Mouse (Mus musculus) hindbrain, embryonic 14.5 days (tissue): ENCODE data around the gene Fam45a. TPM values are rescaled to one million over a fixed set of nuclear protein-coding genes. Genes with fewer than 3 reads are reported as not detected.
A peak's percentile ranks its signal among the peaks of the same experiment; 100 is the strongest.

Experiments used
- ATAC-seq: fragments of 200-750 bp; cut with Nextera tagmentation; 2 replicates; pipeline ENCODE4 v1.8.0; 2017; ENCODE audit warnings: moderate number of reproducible peaks, mild to moderate bottlenecking, moderate TSS enrichment, moderate library complexity; ENCODE audit not compliant: low FRiP score
- DNase-seq: peaks from one replicate; pipeline ENCODE4 v3.0.0-alpha.2; 2015; ENCODE audit warnings: low spot score
- H3K27ac ChIP-seq: fragments of 300-500 bp; sonication (generic); 2 replicates; pipeline ENCODE4 v1.5.1; 2014; ENCODE audit warnings: mild to moderate bottlenecking, moderate library complexity
- H3K27me3 ChIP-seq: fragments of 300-500 bp; sonication (generic); 2 replicates; pipeline ENCODE4 v1.6.1; 2014; ENCODE audit warnings: mild to moderate bottlenecking, low read length, mixed read lengths; ENCODE audit not compliant: control insufficient read depth, insufficient read depth
- H3K36me3 ChIP-seq: fragments of 300-500 bp; sonication (generic); replicated peaks from 2 replicates; pipeline ENCODE4 v1.6.1; 2014; ENCODE audit not compliant: control insufficient read depth, insufficient read depth
- H3K4me1 ChIP-seq: fragments of 300-500 bp; sonication (generic); replicated peaks from 2 replicates; pipeline ENCODE4 v1.6.1; 2014; ENCODE audit warnings: antibody characterized with exemption, low read length, mixed read lengths; ENCODE audit not compliant: control insufficient read depth, insufficient read depth
- H3K4me2 ChIP-seq: fragments of 300-500 bp; sonication (generic); replicated peaks from 2 replicates; pipeline ENCODE4 v1.6.1; 2014; ENCODE audit warnings: mild to moderate bottlenecking, moderate library complexity
- H3K4me3 ChIP-seq: fragments of 300-500 bp; sonication (generic); replicated peaks from 2 replicates; pipeline ENCODE4 v1.5.1; 2014; ENCODE audit warnings: mild to moderate bottlenecking, low read length
- H3K9ac ChIP-seq: fragments of 300-500 bp; sonication (generic); 2 replicates; pipeline ENCODE4 v1.6.1; 2014
- H3K9me3 ChIP-seq: fragments of 300-500 bp; sonication (generic); 2 replicates; pipeline ENCODE4 v1.6.1; 2016; ENCODE audit warnings: low read length; ENCODE audit not compliant: control insufficient read depth
- WGBS: fragments of 180-500 bp; shearing (Covaris S2); extraction: QIAGEN DNeasy Blood & Tissue Kit; methylation state at CpG from one replicate; pipeline ENCODE4 v1.1.7; 2014; 5-methylcytosine and 5-hydroxymethylcytosine counted together
- polyA plus RNA-seq: library from polyadenylated mRNA; unstranded; fragments of >200 nt; fragmentation: Nextera tagmentation; extraction: Ambion mirVana; gene quantifications from 2 replicates; pipeline ENCODE4 v1.2.1, GENCODE M21; 2014

Fam45a gene
- 49.6 and 50.9 TPM in 2 replicates for polyA plus RNA-seq

GRCm38 (mm10) chr19:60811098-60812035, at the start of gene Fam45a:
Fam45a (plus strand) TSS chr19:60811585.
- Histone ChIP-seq H3K36me3 (peaks cover 14% of the 10 kb centered on the region; the same call in 1 of the 2 replicates), H3K4me1 (peaks cover 8% of the 10 kb centered on the region), H3K27ac (peak within 1 kb of the TSS; percentile 67), H3K27me3 (no peaks in the 10 kb centered on the region), H3K4me2 (peak within 1 kb of the TSS; percentile 70), H3K9ac (peak within 1 kb of the TSS; percentile 82), H3K9me3 (no peaks in the 10 kb centered on the region), H3K4me3 (peak within 1 kb of the TSS; percentile 78)
- ATAC-seq (peak; percentile 100), DNase-seq (peak; percentile 83)
- WGBS: 2% methylated on average over 44 of the region's 45 CpGs

GRCm38 (mm10) chr19:60773366-60773765, 38.0 kb upstream of the Fam45a start:
- H3K4me1 ChIP-seq: no peaks in the 10 kb centered on the region
- ATAC-seq (no peak), DNase-seq (no peak)
- no peak overlapping the region for H3K4me2 ChIP-seq
- H3K27ac ChIP-seq: no peak overlapping the region
- no peak overlapping the region for H3K9ac ChIP-seq
- WGBS: 97% methylated on average over 6 of the region's 6 CpGs
- no peak overlapping the region for H3K4me3 ChIP-seq
- no peaks in the 10 kb centered on the region for H3K9me3 ChIP-seq
- H3K36me3 ChIP-seq: peaks cover 94% of the 10 kb centered on the region
- H3K27me3 ChIP-seq: no peaks in the 10 kb centered on the region

- Histone ChIP-seq H3K4me2 (no peak overlapping the region), H3K36me3 (peaks cover 39% of the 10 kb centered on the region), H3K9ac (no peak overlapping the region), H3K4me1 (no peaks in the 10 kb centered on the region), H3K9me3 (no peaks in the 10 kb centered on the region), H3K4me3 (no peak overlapping the region), H3K27me3 (no peaks in the 10 kb centered on the region), H3K27ac (no peak overlapping the region)
- ATAC-seq (no peak), DNase-seq (no peak)
- WGBS: 89% methylated on average over 3 of the region's 3 CpGs
These were observed 29.4 kb upstream of the Fam45a start for GRCm38 (mm10) chr19:60782034-60782433.

DNA sequence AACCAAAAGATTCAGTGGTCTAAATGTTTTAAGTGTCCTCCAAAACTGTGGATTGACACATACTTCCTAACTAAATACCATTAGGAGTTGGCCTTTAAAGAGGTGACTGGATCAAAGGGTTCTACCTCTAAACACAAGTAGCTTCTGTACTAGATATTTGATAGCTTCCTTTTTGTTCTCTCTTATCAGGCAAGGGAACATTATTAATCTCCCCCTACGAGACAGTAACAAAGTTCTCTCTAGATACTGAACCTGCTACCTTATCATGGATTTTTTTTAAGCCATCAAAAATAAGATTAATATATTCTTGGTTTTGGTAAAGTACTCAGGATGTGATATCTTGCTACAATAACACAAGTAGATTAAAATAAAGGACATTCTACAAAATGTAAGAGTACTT, 26.7 kb upstream of the Fam45a start:
- peaks cover 19% of the 10 kb centered on the region for H3K4me1 ChIP-seq
- H3K9me3 ChIP-seq: no peaks in the 10 kb centered on the region
- H3K4me2 ChIP-seq: no peak overlapping the region
- ATAC-seq: no peak
- no peak overlapping the region for H3K27ac ChIP-seq
- H3K36me3 ChIP-seq: peaks cover 18% of the 10 kb centered on the region
- H3K4me3 ChIP-seq: no peak overlapping the region
- H3K27me3 ChIP-seq: no peaks in the 10 kb centered on the region
- H3K9ac ChIP-seq: no peak overlapping the region
- 66% methylated on average over 1 of the region's 1 CpGs for WGBS
- no peak for DNase-seq

DNA sequence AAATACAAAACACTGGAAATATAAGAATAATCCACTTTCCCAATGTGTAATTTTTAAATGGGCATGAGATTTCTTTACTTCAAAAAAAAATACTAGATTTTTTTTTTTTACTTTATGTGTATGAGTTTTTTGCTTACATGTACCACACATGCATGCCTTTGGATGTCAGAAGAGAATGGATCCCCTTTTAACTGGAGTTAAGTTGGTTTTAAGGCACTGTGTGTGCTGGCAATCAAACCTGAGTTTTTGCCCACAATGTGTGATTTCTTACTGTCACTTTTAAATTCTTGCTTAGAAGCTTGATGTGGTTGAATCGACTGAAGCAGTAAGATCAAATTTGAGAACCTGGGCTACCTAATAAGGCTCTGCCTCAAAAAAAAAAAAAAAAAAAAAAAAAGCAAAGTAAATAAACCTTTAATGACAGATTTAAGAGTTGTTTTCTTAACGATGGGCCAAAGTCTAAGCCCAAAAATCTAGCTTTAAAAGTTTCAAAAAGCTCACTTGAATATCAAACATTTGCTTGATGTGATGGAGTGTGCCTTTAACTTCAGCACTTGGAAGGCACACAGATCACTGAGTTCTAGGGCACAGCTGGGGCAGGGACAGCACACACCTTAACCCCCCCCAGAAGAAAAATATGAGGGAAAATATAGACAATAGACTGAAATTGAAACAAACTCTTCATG, 23.8 kb upstream of the Fam45a start:
- no peaks in the 10 kb centered on the region for H3K27me3 ChIP-seq
- DNase-seq: no peak
- no peak overlapping the region for H3K9ac ChIP-seq
- no peak for ATAC-seq
- peak overlapping the region; percentile 95 for H3K4me2 ChIP-seq
- no peak overlapping the region for H3K27ac ChIP-seq
- WGBS: 72% methylated on average over 2 of the region's 2 CpGs
- H3K4me1 ChIP-seq: peaks cover 19% of the 10 kb centered on the region
- no peaks in the 10 kb centered on the region for H3K36me3 ChIP-seq
- H3K4me3 ChIP-seq: no peak overlapping the region
- H3K9me3 ChIP-seq: no peaks in the 10 kb centered on the region

- Histone ChIP-seq H3K4me2 (peak overlapping the region; percentile 95), H3K27me3 (no peaks in the 10 kb centered on the region), H3K9ac (peak overlapping the region; percentile 36; the same call in 1 of the 2 replicates), H3K9me3 (no peaks in the 10 kb centered on the region), H3K27ac (no peak overlapping the region), H3K36me3 (no peaks in the 10 kb centered on the region), H3K4me1 (peaks cover 19% of the 10 kb centered on the region), H3K4me3 (peak overlapping the region; percentile 87)
- DNase-seq (no peak), ATAC-seq (no peak)
- WGBS: 50% methylated on average over 6 of the region's 6 CpGs
These were observed 23.0 kb upstream of the Fam45a start for GRCm38 (mm10) chr19:60788214-60788960.

DNA sequence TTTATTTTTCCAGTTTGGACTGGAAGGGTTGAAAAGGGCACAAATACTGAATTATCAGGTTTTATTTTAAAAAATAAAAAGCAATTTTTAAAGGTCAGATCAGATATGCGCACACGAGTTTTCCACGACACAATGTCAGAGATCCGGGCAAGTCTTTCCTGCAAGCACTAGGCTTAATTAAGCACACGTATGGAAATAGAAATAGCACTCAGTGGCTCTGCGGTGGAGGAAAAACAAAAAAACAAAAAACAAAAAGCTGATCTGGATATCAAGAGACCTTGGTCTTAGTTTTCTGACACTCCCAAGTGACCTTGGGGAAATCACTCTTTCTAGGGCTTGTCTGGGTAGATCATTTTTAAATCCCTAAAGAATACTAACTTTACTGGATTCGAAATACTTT, 21.9 kb upstream of the Fam45a start:
- peak overlapping the region; percentile 95 for H3K4me2 ChIP-seq
- H3K36me3 ChIP-seq: no peaks in the 10 kb centered on the region
- no peaks in the 10 kb centered on the region for H3K27me3 ChIP-seq
- no peak for ATAC-seq
- peak overlapping the region; percentile 87 for H3K4me3 ChIP-seq
- 3% methylated on average over 7 of the region's 7 CpGs for WGBS
- peak overlapping the region; percentile 98 for H3K27ac ChIP-seq
- peak overlapping the region; percentile 100 for H3K9ac ChIP-seq
- H3K9me3 ChIP-seq: no peaks in the 10 kb centered on the region
- peaks cover 19% of the 10 kb centered on the region for H3K4me1 ChIP-seq
- no peak for DNase-seq

GRCm38 (mm10) chr19:60789919-60790506, 21.4 kb upstream of the Fam45a start:
- no peaks in the 10 kb centered on the region for H3K27me3 ChIP-seq
- peak; percentile 30 for DNase-seq
- no peaks in the 10 kb centered on the region for H3K9me3 ChIP-seq
- H3K36me3 ChIP-seq: no peaks in the 10 kb centered on the region
- ATAC-seq: peak; percentile 75
- H3K4me3 ChIP-seq: peak overlapping the region; percentile 87
- H3K27ac ChIP-seq: peak overlapping the region; percentile 98
- peak overlapping the region; percentile 95 for H3K4me2 ChIP-seq
- H3K4me1 ChIP-seq: peaks cover 19% of the 10 kb centered on the region
- H3K9ac ChIP-seq: peak overlapping the region; percentile 100
- under 1% methylated on average over 59 of the region's 60 CpGs for WGBS
